Mouse (Mus musculus): ENCODE measurements at regions not wholly inside any gene's neighbourhood (a gene's known extent, or its start where the extent isn't known, plus 50 kb on each side); places are given as distances from the start of the nearest gene placed in this dataset.

DNA sequence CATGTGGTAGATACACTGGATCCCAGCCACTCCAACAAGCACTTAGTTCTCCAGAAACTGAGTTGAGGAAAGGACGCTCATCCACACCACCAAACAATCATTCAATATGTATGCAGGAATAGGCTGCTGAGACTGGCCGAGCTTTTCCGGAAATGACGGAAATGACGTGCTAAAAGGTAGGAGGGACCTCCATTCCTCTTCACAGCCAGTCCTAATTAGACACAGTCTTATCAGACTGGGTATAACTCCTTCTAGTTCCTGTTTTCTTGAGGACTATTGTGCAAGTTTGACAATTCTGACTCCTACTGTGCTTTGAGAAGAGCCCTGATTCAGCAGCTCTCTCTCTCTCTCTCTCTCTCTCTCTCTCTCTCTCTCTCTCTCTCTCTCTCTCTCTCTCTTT is 477.9 kb upstream of the Gm26657 start:
- Histone ChIP-seq H3K27ac (ENCODE audit: insufficient read depth, low read length) (no peak overlapping the region), H3K4me1 (ENCODE audit: control insufficient read depth, insufficient read depth, low read length) (no peaks in the 10 kb centered on the region), H3K4me3 (ENCODE audit: insufficient read depth, low read length) (no peak overlapping the region)
- TF ChIP-seq CTCF (IDR thresholded peaks at IDR 0.05; ENCODE audit: extremely low read depth, insufficient read depth, low read length) (no peak), POLR2A (IDR thresholded peaks at IDR 0.05; ENCODE audit: extremely low read depth, insufficient read depth, low read length) (no peak)

DNA sequence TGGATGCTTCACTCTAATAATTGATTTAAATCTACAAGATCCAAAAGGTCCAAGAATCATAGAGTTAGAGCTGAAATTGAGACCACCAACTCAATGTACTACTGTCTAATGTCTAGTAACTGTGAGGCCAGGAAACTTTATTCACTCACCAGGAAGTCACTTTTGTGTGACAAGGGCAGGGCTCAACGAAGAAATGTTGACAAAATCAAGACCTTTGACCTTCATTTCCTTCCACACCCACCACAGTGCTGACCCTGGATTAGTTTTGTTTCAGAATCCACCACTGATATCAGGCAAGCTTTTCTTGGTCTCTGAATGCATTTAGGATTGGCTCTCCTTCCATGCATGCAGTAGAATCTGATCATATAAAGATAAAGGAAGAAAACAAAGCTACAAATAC is 487.5 kb upstream of the Gm26657 start:
- Histone ChIP-seq H3K4me1 (ENCODE audit: control insufficient read depth, insufficient read depth, low read length) (no peaks in the 10 kb centered on the region), H3K4me3 (ENCODE audit: insufficient read depth, low read length) (no peak overlapping the region), H3K27ac (ENCODE audit: insufficient read depth, low read length) (no peak overlapping the region)
- TF ChIP-seq POLR2A (IDR thresholded peaks at IDR 0.05; ENCODE audit: extremely low read depth, insufficient read depth, low read length) (no peak), CTCF (IDR thresholded peaks at IDR 0.05; ENCODE audit: extremely low read depth, insufficient read depth, low read length) (no peak)

DNA sequence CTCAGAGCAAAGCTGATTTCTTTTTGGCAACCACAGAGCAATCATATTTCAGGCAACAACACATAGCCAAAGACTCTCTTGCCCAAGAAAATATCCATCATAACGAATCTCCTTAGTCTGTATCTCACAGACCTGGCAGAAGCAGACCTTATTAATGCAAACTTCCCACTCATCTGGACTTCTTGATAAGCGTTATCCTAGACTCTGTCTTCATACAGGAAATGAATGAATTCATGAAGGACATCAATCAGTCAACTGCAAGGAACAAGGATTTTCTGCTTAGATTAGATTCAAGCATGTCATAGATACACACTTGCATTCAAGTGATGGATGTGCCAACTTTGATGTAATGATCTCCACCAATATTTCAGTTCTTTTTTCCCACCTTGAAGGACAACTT is 488.1 kb upstream of the Gm26657 start:
- Histone ChIP-seq H3K27ac (ENCODE audit: insufficient read depth, low read length) (no peak overlapping the region), H3K4me3 (ENCODE audit: insufficient read depth, low read length) (no peak overlapping the region), H3K4me1 (ENCODE audit: control insufficient read depth, insufficient read depth, low read length) (no peaks in the 10 kb centered on the region)
- TF ChIP-seq POLR2A (IDR thresholded peaks at IDR 0.05; ENCODE audit: extremely low read depth, insufficient read depth, low read length) (no peak), CTCF (IDR thresholded peaks at IDR 0.05; ENCODE audit: extremely low read depth, insufficient read depth, low read length) (no peak)

DNA sequence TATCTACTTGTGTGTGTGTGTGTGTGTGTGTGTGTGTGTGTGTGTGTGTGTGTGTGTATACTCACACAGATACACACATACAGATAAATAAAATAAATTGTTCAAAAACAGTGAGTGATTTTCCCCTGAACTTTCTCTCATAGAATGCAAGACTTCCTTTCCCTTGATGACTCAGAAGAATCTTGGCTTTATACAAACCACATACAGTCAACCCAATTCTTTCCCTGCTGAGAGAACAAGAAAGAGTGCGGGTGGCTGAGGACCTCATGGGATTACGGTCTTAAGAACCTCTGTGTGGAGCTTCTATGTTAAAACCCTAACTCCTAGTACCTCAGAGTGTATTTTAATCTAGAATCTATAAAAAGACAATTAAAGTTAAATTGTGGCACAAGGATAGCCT is 489.3 kb upstream of the Gm26657 start:
- TF ChIP-seq POLR2A (IDR thresholded peaks at IDR 0.05; ENCODE audit: extremely low read depth, insufficient read depth, low read length) (no peak), CTCF (IDR thresholded peaks at IDR 0.05; ENCODE audit: extremely low read depth, insufficient read depth, low read length) (no peak)
- H3K4me3 ChIP-seq (ENCODE audit: insufficient read depth, low read length) = no peak overlapping the region
- H3K27ac ChIP-seq (ENCODE audit: insufficient read depth, low read length) = no peak overlapping the region
- H3K4me1 ChIP-seq (ENCODE audit: control insufficient read depth, insufficient read depth, low read length) = no peaks in the 10 kb centered on the region

DNA sequence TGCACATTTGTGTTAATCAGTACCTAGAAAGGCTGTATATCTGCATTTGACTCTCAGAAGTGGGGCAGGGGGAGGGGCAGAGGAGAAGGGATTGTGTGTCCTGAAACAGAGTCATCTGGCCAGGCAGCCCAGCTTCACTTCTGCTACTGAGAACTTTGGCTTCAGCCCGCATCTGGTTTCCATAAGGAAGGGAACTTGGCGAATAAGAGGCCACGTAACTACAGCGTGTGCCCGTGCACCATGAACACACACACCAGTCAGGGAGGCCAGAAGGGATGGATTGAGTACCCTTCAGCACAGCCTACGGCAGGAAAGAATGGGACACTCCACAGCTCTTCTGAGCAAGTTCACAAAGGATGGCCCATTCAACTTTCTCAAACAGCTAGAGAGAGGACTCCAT is 496.0 kb upstream of the Gm26657 start:
- no peaks in the 10 kb centered on the region for H3K4me1 ChIP-seq (ENCODE audit: control insufficient read depth, insufficient read depth, low read length)
- no peak overlapping the region for H3K4me3 ChIP-seq (ENCODE audit: insufficient read depth, low read length)
- H3K27ac ChIP-seq (ENCODE audit: insufficient read depth, low read length) = no peak overlapping the region
- TF ChIP-seq POLR2A (IDR thresholded peaks at IDR 0.05; ENCODE audit: extremely low read depth, insufficient read depth, low read length) (no peak), CTCF (IDR thresholded peaks at IDR 0.05; ENCODE audit: extremely low read depth, insufficient read depth, low read length) (no peak)

DNA sequence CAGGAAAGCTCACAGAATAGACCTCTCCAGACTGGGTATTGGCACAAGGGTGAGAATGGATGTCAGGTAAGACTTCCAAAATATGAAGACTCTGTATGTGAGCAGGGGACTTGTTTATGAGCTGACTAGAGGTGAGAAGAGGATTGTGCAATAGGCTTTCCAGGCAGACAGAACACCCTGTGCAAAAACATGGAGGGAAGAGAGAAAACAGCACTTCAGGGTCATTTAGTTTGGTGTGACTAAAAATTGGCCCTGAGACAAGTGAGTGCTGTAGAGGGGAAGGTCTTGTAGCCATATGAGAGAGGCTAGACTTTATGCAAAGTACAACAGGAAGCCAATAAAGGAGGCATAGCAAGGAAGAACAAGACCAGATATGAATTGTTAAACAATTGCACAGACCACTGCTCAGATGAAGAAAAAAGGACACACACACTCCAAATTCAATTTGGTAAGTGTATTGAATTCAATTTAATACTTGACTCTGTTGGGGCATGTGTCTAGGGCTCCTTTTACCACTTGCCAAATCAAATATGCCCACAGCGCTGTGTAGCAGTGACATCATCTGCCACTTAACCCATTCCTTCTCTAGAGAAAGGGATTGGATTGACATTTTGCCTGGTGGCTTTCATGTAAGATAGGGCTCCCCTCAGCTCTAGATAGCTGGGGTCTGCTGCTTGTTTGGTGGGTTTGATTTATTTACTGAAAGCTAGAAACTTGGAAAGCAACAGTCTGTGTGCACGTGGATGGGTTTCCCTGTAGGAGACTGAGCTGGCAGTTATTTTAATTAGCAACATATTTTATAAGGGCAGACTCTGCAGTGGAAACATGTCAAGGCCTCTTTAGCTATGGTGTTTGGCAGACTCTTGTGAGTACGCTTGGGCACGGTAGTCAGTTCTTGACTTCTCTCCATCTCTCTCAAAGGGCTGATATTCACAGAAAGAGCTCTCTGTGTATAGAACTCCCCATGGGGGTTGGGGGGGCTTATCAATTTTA is 501.1 kb upstream of the Gm26657 start:
- Histone ChIP-seq H3K4me3 (ENCODE audit: insufficient read depth, low read length) (no peak overlapping the region), H3K27ac (ENCODE audit: insufficient read depth, low read length) (no peak overlapping the region), H3K4me1 (ENCODE audit: control insufficient read depth, insufficient read depth, low read length) (no peaks in the 10 kb centered on the region)
- no peak for TF ChIP-seq CTCF (IDR thresholded peaks at IDR 0.05; ENCODE audit: extremely low read depth, insufficient read depth, low read length)

DNA sequence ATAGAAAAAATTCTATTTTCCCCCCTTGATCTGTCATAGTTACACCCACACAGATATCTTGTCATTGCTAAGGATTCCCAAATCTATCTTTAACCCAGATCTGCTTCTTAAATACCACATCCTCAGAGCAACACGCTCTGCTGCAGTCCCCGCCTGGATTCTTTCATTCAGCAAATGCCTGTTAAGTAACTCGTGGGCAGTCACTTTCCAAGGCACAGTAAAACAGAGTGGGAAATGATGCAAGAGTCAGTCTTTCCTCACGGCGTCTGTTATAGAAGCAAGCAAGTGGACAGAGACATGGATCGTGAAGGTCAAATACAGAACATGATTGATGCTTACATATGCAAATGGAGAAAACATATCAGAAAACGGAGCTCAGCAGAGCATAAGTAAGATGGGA is 508.5 kb upstream of the Gm26657 start:
- TF ChIP-seq CTCF (IDR thresholded peaks at IDR 0.05; ENCODE audit: extremely low read depth, insufficient read depth, low read length) (no peak), POLR2A (IDR thresholded peaks at IDR 0.05; ENCODE audit: extremely low read depth, insufficient read depth, low read length) (no peak)
- Histone ChIP-seq H3K27ac (ENCODE audit: insufficient read depth, low read length) (no peak overlapping the region), H3K4me1 (ENCODE audit: control insufficient read depth, insufficient read depth, low read length) (no peaks in the 10 kb centered on the region)

DNA sequence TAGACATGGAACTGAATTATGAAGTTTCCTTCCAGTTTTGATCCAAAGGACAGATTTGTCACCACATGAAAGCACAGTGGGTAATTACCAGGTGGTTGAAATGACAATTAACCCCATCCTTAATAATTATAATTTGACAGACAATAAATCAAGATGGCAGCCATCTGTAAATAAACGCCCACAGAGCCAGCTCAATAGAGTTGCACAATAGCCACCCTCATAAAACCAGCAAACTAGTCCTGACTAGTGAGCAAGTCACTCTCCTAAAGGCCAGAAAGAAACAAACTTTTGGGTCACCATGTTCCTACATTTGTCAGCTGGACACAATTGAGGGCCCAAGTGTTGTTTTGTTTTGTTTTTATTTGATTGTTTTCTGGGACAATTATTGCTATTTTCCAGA is 509.4 kb upstream of the Gm26657 start:
- TF ChIP-seq POLR2A (IDR thresholded peaks at IDR 0.05; ENCODE audit: extremely low read depth, insufficient read depth, low read length) (no peak), CTCF (IDR thresholded peaks at IDR 0.05; ENCODE audit: extremely low read depth, insufficient read depth, low read length) (no peak)
- no peak overlapping the region for H3K27ac ChIP-seq (ENCODE audit: insufficient read depth, low read length)
- no peak overlapping the region for H3K4me3 ChIP-seq (ENCODE audit: insufficient read depth, low read length)
- H3K4me1 ChIP-seq (ENCODE audit: control insufficient read depth, insufficient read depth, low read length) = no peaks in the 10 kb centered on the region

More for the DNA sequence above, 508.5 kb upstream of the Gm26657 start:
- no peak overlapping the region for H3K4me3 ChIP-seq (ENCODE audit: insufficient read depth, low read length)

DNA sequence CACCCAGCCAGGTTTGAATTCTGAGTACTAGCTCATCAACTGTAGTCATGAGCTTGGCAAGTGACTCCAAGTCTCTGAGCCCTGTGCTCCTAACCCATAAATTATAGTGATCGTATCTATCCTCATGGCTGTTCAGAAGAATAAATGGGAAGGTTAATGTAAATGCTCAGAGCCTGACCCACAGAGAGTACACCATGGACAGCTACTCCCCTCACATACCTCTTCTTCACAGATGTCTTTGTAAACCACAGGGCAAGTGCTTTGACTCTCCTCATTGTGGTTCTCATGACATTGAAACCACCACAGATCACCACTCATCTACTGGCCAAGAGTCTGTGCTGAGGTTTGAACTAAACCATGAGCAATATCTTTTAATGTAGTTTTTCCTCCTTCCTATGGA is 513.4 kb upstream of the Gm26657 start:
- Histone ChIP-seq H3K4me1 (ENCODE audit: control insufficient read depth, insufficient read depth, low read length) (no peaks in the 10 kb centered on the region), H3K27ac (ENCODE audit: insufficient read depth, low read length) (no peak overlapping the region), H3K4me3 (ENCODE audit: insufficient read depth, low read length) (no peak overlapping the region)
- no peak for TF ChIP-seq CTCF (IDR thresholded peaks at IDR 0.05; ENCODE audit: extremely low read depth, insufficient read depth, low read length)
- no peak for TF ChIP-seq POLR2A (IDR thresholded peaks at IDR 0.05; ENCODE audit: extremely low read depth, insufficient read depth, low read length)

DNA sequence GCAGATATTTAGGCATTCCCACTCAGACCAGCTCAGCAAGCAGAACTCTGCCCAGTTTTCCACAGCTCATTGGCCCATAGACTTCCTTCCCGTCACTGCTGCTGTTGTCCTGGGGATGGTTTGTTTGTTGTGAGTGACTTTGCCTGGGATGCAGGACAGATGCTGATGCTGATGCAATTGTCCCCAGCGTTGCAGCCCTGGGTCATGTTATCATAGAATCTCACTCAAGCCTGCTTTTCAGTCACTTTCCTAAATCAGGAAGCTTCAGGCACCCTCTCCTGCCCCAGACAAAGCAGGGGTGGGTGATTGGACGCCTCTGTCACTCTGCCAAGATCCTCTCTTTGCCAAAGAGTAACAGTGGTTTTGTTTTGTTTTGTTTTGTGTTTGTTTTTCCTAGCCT is 515.3 kb upstream of the Gm26657 start:
- Histone ChIP-seq H3K4me1 (ENCODE audit: control insufficient read depth, insufficient read depth, low read length) (no peaks in the 10 kb centered on the region), H3K27ac (ENCODE audit: insufficient read depth, low read length) (no peak overlapping the region), H3K4me3 (ENCODE audit: insufficient read depth, low read length) (no peak overlapping the region)
- no peak for TF ChIP-seq POLR2A (IDR thresholded peaks at IDR 0.05; ENCODE audit: extremely low read depth, insufficient read depth, low read length)
- no peak for TF ChIP-seq CTCF (IDR thresholded peaks at IDR 0.05; ENCODE audit: extremely low read depth, insufficient read depth, low read length)
